Mouse (Mus musculus) forebrain, embryonic 15.5 days (tissue): ENCODE measurements around the gene Dleu7. TPM values are rescaled to one million over a fixed set of nuclear protein-coding genes. Genes with fewer than 3 reads are reported as not detected.

Experiments
- ATAC-seq: fragments of 200-750 bp; cut with Nextera tagmentation; replicated peaks from 2 replicates; pipeline ENCODE4 v1.8.0; 2017; ENCODE audit warnings: mild to moderate bottlenecking, moderate TSS enrichment, moderate library complexity
- H3K27ac ChIP-seq: fragments of 300-500 bp; sonication (generic); replicated peaks from 2 replicates; pipeline ENCODE4 v1.5.1; 2015; ENCODE audit warnings: mild to moderate bottlenecking, inconsistent platforms
- H3K27me3 ChIP-seq: fragments of 300-500 bp; sonication (generic); 2 replicates; pipeline ENCODE4 v1.6.1; 2015; ENCODE audit warnings: inconsistent platforms
- H3K36me3 ChIP-seq: fragments of 300-500 bp; sonication (generic); 2 replicates; pipeline ENCODE4 v1.6.1; 2015; ENCODE audit warnings: mild to moderate bottlenecking, inconsistent platforms
- H3K4me1 ChIP-seq: fragments of 300-500 bp; sonication (generic); 2 replicates; pipeline ENCODE4 v1.6.1; 2015; ENCODE audit warnings: inconsistent platforms
- H3K4me2 ChIP-seq: fragments of 300-500 bp; sonication (generic); replicated peaks from 2 replicates; pipeline ENCODE4 v1.6.1; 2015; ENCODE audit warnings: mild to moderate bottlenecking, inconsistent platforms
- H3K4me3 ChIP-seq: fragments of 300-500 bp; sonication (generic); 2 replicates; pipeline ENCODE4 v1.5.1; 2015; ENCODE audit warnings: mild to moderate bottlenecking, inconsistent platforms
- H3K9ac ChIP-seq: fragments of 300-500 bp; sonication (generic); replicated peaks from 2 replicates; pipeline ENCODE4 v1.6.1; 2015; ENCODE audit warnings: mild to moderate bottlenecking, inconsistent platforms
- H3K9me3 ChIP-seq: fragments of 300-500 bp; sonication (generic); 2 replicates; pipeline ENCODE4 v1.6.1; 2016; ENCODE audit warnings: inconsistent platforms
- WGBS: fragments of 180-500 bp; shearing (Covaris S2); methylation state at CpG from one replicate; pipeline ENCODE4 v1.1.7; 2015; ENCODE audit warnings: mixed read lengths; 5-methylcytosine and 5-hydroxymethylcytosine counted together
- polyA plus RNA-seq: library from polyadenylated mRNA; unstranded; fragments of >200 nt; fragmentation: Nextera tagmentation; extraction: Ambion mirVana; gene quantifications from 2 replicates; pipeline ENCODE4 v1.2.1, GENCODE M21; 2015

Dleu7 gene
- polyA plus RNA-seq, 1 experiment from 2014 or later, result 23.2 TPM

GRCm38 (mm10) chr14:62235214-62235613 lies 57.6 kb downstream of the Dleu7 start:
- WGBS, result 78% methylated on average over 1 of the region's 1 CpGs
- Histone ChIP-seq H3K9me3 (no peaks in the 10 kb centered on the region), H3K27ac (no peak overlapping the region), H3K4me2 (no peak overlapping the region), H3K9ac (no peak overlapping the region), H3K27me3 (no peaks in the 10 kb centered on the region), H3K36me3 (no peaks in the 10 kb centered on the region), H3K4me1 (0 out of 2 replicates have a peak, but pooled peaks cover 3% of the 10 kb centered on the region), H3K4me3 (no peak overlapping the region)
- no peak for ATAC-seq

GRCm38 (mm10) chr14:62230968-62231367 lies 61.9 kb downstream of the Dleu7 start:
- Histone ChIP-seq H3K27ac (no peak overlapping the region), H3K4me3 (no peak overlapping the region), H3K27me3 (no peaks in the 10 kb centered on the region), H3K4me2 (no peak overlapping the region), H3K36me3 (no peaks in the 10 kb centered on the region), H3K9ac (no peak overlapping the region), H3K4me1 (peaks cover 23% of the 10 kb centered on the region), H3K9me3 (no peaks in the 10 kb centered on the region)
- ATAC-seq, result no peak
- WGBS, result 46% methylated on average over 3 of the region's 3 CpGs

GRCm38 (mm10) chr14:62227101-62227500 lies 65.7 kb downstream of the Dleu7 start:
- Histone ChIP-seq H3K27me3 (no peaks in the 10 kb centered on the region), H3K36me3 (no peaks in the 10 kb centered on the region), H3K4me3 (0 out of 2 replicates have a peak overlapping the region, but pooled peaks have one; percentile 12), H3K4me2 (peak overlapping the region; percentile 20), H3K9me3 (no peaks in the 10 kb centered on the region), H3K9ac (no peak overlapping the region), H3K4me1 (peaks cover 21% of the 10 kb centered on the region), H3K27ac (peak overlapping the region; percentile 74)
- ATAC-seq, result peak; percentile 77
- 13% methylated on average over 5 of the region's 5 CpGs for WGBS

DNA sequence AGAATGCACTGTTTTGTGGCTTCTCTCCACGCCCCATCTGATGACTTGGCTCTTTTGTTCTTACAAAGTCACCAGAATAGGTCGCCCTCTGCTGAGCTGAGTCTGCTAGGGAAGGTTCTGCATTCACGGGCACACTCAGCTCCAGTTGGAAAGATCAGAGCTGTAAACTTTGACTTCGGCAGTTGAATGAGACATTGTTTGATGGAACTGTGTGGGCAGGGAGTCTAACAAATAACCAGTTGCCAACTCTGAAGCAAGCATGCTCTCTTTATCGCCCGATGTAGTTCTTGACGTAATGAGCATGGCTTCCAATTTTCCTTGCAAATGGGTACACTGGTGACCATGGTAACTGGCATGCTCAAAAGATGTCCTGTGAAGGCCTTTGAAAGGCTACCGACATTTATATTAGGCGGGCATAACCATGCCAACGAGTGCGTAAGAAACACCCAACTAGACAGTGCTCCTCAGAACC lies 66.2 kb downstream of the Dleu7 start:
- Histone ChIP-seq H3K4me3 (peak overlapping the region; percentile 12; the same call in 1 of the 2 replicates), H3K4me2 (peak overlapping the region; percentile 20), H3K9me3 (no peaks in the 10 kb centered on the region), H3K27me3 (no peaks in the 10 kb centered on the region), H3K36me3 (no peaks in the 10 kb centered on the region), H3K4me1 (peaks cover 21% of the 10 kb centered on the region), H3K9ac (no peak overlapping the region), H3K27ac (peak overlapping the region; percentile 74)
- WGBS, result 15% methylated on average over 11 of the region's 11 CpGs
- peak; percentile 93 for ATAC-seq

Other genes with a start within 250 kb of the Dleu7 start
- 64.4 and 68.4 TPM in 2 replicates for gene Rnaseh2b, start 458 bp downstream of the Dleu7 start, polyA plus RNA-seq
- 3.5 and 4.3 TPM in 2 replicates for gene Gucy1b2, start 163.2 kb upstream of the Dleu7 start, polyA plus RNA-seq